Mouse (Mus musculus): ENCODE results near the gene Dchs2.

DNA sequence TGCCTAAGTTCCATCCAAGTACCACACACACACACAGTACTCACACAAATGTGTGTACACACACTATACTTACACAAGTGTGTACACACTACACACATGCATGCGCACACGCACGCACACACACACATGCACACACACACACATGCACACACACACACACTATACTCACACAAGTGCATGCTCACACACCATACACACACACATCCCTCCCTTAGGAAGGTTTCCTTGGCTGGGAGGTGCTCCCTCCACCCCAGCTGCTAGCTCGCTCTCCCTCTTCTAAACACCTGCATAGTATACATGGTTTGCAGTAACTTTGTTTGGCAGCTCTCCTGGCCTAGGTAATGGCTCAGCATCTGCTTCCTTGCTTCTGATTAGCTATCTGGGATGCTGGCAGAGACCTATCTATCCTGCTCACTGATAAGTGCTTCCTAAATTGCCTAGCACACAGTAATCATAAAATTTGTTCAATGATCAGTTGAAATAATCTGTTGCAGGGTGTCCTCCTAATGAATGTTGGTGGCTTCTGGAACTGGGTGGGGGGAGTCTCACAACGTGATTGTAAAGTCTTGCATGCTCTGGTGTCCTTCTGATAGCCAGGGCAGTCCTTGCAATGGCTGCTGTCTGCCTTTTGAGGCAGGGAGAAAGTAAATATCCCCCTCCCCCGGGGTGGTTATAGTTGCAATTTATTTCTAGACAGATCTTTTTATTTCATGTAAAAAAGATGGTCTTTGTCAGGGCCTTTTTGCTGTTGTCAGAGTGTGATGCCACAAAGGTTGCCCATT is 19.7 kb downstream of the Dchs2 start:
- TF ChIP-seq POLR2A (IDR thresholded peaks at IDR 0.05; ENCODE audit: low read depth, low read length) (no peak), CTCF (IDR thresholded peaks at IDR 0.05; ENCODE audit: extremely low read depth, insufficient read depth, insufficient read length, insufficient replicate concordance) (no peak)

Data from spleen, adult 2 months (tissue).